Mouse (Mus musculus): Measurements from ENCODE around the gene Nudt8.
A peak's percentile ranks its signal among the peaks of the same experiment; 100 is the strongest.
"Not testable (repeated sequence)": the region's sequence is repeated elsewhere in the genome, so short reads cannot be mapped to it uniquely, and the experiment has no call there.

Nudt8 gene

DNA sequence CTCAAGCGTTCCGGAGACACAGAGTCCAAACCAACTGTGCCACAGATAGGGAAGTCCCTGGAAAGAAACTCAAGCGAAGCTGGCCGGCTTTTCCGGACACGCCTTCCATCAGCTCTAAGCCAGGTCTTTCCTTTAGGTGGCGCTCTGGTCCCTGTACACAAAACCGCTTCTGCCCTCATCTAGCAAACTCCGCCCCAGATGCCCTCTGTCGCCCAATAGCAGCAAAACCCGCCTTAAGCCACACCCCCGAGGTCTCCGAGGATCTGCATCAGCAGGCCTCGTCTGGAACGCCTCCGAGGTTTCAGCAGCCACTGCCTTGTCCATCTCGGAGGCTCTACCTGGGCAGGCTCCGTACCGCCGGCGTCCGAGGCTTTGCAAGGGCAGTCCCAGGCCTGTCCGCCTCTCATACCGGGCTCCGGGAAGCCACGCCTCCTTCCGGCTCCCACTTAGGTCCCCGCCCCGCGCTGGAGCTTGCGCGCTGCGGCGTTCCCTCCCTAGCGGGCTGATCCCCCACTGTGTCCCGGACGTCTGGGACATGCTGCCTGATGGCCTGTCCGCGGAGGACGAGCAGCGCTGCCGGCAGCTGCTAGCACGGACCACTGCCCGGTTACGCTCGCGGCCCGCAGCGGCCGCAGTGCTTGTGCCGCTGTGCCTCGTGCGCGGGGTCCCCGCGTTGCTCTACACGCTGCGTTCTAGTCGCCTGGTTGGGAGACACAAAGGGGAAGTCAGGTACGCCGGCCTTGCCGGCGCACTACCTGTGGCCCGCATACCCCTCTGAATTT lies at the start of gene Nudt8, which contains the start of gene Gm49405:
TSS of gene Nudt8 (plus strand) at position 462 of the 782 bp plus-strand sequence.
TSS of gene Gm49405 (plus strand) at position 508 of the 782 bp plus-strand sequence.
- DNase-seq (ENCODE audit: low read depth, low spot score) = peak; percentile 96

DNA sequence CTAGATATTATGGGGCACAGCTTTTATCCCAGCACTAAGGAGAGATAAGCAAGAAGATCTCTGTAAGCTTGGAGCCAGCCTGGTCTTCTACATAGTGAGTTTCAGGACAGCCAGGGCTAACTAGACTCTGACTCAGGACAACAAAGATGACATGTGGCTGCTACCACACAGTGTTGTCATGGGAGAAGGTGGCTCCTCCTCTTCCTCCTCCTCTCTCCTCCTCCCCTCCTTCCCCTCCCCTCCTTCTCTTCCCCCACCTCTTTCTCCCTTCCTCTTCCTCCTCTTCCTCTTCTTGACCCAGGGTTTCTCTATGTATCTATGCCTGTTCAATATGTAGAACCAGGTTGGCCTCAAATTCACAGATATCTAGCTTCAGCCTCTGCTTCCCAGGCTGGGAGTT lies 48.9 kb upstream of the Nudt8 start:
- DNase-seq (ENCODE audit: low read depth, low spot score) = no peak

DNA sequence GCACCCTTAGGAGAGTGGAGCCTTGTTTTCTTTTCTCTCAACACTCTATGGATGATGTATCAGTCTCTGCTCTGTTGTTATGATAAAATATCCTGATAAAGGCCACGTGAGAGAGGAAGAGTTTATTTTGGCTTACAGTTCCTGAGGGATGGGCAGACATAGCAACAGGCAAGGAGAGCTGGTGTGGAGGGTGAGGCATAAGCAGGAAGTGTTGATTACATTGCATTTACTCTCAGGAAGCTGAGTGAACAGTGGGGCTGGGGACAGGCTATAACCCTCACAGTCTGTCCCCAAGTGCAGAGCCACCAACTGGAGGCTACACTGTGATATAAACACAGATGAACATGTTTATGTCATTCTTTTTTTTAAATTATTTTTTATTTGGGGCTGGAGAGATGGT lies 48.3 kb upstream of the Nudt8 start:
- DNase-seq (ENCODE audit: low read depth, low spot score) = no peak

DNA sequence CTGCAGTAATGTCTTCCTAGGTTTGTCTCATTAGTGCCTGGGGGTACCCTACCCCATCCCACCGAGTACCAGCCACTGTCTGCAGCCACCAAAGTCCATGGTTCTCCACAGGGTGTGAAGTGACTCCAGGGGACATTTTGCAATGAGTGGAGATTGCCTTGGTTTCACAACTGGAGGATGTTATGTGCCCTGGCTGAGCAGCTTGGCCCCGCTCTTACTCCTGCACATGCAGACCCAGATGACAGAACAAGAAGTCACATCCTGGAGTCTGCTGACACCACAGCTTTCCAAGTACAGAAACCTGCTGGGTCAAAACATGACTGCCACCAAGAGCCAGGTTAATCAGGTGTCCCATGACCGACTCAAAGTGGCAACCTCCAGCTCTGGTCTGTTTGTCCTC lies 45.3 kb upstream of the Nudt8 start:
- DNase-seq (ENCODE audit: low read depth, low spot score) = no peak

DNA sequence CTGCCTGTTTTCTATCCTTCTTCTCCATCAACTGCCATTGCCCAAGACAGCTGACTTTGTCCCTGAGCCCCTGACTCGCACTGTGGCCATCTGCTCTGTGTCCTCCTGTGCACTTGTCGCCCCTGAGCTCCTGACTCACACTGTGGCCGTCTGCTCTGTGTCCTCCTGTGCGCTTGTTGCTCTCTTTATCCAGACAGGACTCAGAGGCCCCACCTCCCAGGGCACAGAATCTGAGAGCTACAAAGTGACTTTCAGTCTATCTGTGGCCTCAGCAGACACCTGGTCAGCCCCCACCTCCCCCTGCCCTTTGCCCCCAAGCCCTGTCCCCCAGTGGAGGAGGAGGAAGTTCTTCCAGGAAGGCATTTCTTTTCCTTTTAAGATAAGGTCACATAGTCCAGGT lies 44.6 kb upstream of the Nudt8 start:
- no peak for DNase-seq (ENCODE audit: low read depth, low spot score)

DNA sequence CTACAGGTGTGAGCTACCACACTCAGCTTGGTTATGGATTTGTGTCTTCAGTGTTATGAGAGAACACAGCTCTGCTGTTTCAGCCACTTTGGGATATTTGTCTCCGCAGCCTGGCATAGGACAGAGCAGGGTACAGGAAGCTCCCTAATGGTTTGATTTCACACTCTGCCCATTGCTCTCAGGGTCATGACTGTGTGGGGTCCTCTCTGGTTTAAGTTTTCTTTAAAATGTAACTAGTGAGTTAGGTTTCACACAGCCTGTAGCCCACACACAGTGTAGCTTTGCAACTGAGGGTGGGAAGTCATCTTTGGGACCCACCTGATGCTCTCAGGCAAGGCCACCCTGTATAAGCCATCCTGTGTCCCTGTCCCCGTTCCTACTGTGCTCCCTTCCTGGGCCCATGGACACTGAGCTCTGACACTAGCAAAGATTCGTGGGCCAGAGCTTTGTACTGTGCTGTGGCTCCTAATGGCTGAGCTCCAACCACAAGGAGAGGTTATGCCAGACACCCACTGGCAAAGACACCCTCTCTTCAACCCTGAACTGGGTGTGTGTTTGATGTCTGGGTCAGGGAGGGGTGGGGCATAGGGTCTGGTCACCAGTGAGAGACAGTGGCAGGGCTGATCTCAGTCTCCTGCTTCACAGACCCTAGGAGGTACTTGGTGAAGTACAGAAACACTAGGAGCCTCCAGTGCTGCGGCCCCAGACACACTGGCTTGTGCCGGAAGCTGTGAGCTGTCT lies 42.9 kb upstream of the Nudt8 start:
- DNase-seq (ENCODE audit: low read depth, low spot score) = not testable (repeated sequence)

DNA sequence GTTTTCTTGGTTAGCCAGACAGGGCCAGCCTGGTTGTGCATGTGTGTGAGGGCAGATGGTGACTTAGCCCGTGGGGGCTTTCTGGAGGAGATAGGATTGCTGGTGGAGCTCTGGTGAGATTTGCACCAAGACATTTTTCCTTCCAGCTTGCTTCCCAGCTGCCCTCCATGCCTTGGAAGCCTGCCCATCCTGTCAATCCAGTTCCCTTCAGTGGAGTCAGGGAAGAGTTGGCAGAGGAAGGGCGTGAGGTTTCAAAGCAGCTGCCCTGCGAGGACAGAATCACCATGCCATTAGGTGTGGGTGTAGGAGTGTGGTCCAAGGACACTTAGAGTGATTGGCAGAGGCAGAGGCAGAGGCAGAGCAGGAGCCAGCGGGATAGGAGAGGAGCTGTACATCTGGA lies 41.9 kb upstream of the Nudt8 start, which contains the start of gene Aldh3b3:
TSS of gene Aldh3b3 (plus strand) at position 176 of the 400 bp plus-strand sequence.
- no peak for DNase-seq (ENCODE audit: low read depth, low spot score)

DNA sequence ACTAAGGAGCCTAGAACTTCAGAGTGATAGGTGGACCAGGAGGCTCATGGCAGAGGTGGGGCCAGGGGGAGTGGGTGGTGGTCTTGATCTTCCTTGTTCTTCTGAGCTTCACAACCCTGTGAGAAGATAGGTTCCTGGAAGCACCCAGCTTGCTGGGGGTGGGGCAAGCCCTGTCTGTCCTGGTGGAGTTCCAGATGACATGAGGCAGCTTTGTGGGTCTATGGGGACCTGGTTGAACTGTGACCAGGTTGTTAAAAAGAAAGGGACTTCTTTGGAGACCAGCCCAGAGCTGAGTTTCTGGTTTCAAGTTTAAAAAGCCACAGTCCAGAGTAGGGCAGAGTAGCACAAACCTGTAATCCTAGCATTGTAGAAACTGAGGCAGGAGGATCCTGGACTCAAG lies 41.4 kb upstream of the Nudt8 start:
- no peak for DNase-seq (ENCODE audit: low read depth, low spot score)

DNA sequence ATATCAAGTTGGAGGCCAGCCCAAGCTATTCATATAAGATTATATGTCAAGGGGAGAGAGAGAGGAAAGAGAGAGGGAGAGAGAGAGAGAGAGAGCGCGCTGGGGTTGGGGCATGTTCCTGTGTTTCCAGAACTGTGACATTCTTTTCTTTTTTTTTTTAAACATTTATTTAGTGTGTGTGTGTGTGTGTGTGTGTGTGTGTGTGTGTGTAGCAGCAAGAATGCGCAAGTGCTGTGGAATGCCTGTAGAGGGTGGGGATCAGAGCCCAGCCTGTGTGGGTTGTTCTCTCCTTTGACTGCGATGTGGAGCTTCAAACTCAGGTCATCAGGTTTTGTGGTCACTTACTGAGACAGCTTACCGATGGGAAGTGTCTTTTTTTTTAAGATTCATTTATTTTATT lies 40.2 kb upstream of the Nudt8 start:
- DNase-seq (ENCODE audit: low read depth, low spot score) = no peak

DNA sequence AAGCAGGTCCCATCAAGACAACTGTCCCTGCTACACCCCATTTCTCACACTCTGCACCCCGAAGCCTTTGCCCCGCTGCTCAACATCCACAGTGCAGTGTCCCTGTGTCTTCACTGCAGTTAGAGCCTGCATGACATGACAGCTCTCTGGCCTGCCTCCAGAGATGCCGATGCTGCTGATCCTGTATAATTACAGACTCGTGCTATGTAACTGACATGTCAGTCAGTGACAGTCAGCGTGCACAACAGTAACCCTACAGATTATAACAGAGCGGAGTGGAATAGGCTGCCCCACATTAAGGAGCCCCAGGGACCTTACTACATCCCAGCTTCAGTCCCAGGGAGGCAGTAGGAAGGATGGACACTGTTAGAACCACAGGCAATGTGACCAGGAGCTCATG lies 38.6 kb upstream of the Nudt8 start:
- not testable (repeated sequence) for DNase-seq (ENCODE audit: low read depth, low spot score)

DNA sequence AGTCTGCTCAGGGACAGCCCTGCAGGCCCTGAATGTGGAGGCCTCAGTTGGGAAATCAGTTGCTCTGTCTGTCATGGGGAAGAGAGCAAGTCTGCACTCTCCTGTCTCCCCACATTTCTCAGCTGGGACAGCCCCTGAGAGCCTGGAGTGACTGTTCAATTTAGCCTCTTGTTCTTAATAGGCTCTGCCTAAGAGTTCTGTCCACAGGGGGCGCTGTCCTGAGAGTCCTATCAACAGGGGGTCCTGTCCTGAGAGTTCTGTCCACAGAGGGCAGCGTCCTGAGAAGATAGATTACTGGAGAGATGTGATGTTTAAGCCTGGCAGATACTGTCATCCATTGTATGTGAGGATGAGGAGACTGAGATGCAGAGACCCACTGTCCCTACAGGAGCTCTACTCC lies 37.9 kb upstream of the Nudt8 start:
- DNase-seq (ENCODE audit: low read depth, low spot score) = no peak

DNA sequence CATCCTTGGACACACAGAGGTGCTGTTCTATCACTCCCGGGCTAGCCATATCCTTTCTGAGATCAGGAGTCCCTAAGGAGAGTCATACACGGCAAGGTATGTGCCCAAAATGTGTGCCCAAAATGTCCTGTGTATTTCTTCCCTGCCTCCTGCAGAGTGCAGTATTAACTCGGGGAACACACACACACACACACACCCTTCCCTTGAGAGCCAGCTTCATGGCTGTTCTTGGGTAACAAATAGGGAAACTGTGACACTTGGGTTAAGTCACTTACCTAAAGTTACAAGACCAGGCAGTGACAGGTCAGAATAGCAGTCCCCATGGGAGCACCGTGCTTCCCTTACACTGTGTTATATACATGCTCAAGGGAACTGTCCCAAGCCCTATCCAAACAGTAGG lies 36.4 kb upstream of the Nudt8 start:
- no peak for DNase-seq (ENCODE audit: low read depth, low spot score)

DNA sequence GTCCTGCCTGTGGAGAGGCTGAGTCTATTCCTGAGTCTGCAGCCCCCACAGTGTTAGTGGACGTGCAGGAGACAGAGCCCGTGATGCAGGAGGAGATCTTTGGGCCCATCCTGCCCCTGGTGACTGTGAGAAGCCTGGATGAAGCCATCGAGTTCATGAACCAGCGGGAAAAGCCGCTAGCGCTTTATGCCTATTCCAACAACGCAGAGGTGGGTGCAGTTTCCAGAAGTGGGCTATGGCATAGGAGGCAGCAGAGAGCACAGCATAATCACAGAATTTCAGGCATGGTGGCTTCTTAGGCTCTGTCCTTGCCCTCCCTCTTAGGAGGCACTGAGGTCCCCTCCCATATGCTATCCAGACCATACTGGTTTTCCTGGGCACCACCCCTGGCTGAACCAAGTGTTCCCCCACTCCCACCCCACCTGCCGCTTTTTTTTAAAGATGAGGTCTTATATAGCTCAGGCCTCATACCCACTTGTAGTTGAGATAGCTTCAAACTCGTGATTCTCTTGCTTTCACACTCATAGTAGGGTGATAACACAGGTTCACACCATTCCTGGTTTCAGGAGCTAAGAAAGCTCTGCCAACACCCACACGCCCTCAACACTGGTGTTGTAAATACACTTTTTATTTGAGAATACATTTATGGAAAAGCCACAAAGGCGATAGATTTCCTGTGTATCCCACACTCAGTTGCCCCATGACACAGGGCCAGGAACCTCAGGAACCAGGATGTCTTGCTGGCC lies 33.9 kb upstream of the Nudt8 start:
- DNase-seq (ENCODE audit: low read depth, low spot score) = no peak

DNA sequence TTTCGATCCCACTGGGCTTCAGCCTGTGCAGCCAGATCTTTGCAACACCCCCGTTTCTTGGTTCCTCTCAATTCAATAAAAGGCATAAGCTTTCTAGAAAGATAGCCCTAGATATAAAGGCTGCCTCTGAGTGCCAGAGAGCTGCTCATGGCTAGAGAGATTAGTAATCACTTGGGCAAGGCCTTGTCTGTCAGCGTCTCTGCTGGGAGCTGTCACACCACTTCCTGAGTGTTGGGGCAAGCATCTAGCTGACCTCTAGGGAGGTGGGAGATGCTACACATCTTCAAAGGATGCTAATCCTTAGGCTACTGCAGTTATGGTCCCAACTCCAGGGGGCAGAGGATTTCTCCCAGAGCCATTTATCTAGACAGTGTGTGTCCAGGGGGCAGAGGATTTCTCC lies 33.1 kb upstream of the Nudt8 start:
- DNase-seq (ENCODE audit: low read depth, low spot score) = no peak

DNA sequence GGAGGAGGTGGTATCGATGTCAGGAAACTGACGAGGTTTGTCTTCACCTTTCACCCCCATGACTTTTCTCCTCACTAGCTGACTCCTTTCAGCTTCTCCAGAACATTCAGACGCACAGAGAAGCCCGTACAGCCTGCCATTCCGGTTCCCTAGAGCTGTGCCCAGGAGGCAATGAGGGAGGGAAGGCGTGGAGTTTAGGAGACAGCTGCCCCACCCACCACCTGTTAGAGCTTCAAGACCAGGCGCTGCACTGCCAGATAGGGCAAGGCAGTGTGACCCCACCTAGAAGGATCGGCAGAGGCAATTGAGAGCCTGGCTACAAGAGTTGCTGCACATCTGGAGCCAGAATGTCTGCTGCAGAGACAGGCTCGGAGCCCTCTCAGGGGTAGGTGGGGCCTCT lies 28.2 kb upstream of the Nudt8 start, which contains the start of gene Aldh3b2:
TSS of gene Aldh3b2 (plus strand) at position 100 of the 400 bp plus-strand sequence.
- no peak for DNase-seq (ENCODE audit: low read depth, low spot score)

DNA sequence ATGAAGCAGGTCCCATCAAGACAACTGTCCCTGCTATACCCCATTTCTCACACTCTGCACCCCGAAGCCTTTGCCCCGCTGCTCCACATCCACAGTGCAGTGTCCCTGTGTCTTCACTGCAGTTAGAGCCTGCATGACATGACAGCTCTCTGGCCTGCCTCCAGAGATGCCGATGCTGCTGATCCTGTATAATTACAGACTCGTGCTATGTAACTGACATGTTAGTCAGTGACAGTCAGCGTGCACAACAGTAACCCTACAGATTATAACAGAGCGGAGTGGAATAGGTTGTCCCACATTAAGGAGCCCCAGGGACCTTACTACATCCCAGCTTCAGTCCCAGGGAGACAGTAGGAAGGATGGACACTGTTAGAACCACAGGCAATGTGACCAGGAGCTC lies 25.8 kb upstream of the Nudt8 start:
- DNase-seq (ENCODE audit: low read depth, low spot score) = not testable (repeated sequence)

DNA sequence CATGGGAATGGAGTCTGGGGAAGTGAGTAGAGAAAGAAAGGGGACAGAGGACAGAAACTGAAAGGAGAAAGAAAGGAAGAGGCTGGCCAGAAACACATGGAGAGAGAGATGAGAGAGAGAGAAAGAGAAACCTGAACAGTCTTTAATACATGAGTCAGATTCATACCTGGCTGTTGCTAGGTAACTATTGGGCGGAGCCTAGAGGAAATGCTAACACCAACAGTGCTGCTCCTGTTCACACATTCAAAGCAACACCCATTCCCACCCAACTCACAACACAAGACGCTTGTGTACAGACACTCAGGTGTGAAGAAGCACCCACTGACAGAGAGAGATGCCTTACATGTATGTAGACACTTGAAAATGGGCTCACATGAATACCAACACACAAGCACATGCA lies 24.5 kb upstream of the Nudt8 start:
- no peak for DNase-seq (ENCODE audit: low read depth, low spot score)

DNA sequence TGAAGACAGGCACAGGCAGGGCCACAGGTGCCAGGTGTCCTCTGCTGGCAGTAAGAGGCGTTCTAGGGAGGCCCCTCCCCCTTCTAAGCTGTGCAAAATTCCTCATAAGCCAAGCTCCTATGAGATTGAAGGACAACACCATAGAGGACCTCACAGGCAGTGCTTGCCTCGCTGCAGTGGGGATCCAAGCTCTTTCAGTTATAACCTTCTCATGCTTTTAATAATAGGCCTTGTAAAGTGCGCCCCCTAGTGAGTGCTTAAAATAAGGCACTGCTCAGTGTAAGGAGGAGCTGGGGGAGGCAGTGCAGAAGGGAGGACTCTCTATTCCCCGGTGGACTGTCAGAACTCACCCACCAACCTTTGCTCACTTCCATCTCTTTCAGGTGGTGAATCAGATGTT lies 20.1 kb upstream of the Nudt8 start:
- peak; percentile 81 for DNase-seq (ENCODE audit: low read depth, low spot score)

DNA sequence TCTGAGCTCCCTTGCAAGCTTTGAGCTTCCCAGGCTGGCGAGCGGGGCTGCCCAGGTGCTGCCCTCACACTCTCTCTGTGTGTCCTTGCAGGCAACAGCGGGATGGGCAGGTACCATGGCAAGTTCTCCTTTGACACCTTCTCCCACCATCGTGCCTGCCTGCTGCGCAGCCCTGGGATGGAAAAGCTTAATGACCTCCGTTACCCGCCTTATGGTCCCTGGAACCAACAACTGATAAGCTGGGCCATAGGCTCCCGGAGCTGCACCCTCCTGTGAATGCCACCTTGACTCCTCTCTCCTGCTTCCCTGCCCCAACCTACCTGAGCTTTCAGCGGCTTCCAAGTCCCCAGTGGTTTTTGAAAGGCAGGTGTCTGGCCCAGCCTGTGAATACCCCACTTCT lies 19.5 kb upstream of the Nudt8 start:
- no peak for DNase-seq (ENCODE audit: low read depth, low spot score)

DNA sequence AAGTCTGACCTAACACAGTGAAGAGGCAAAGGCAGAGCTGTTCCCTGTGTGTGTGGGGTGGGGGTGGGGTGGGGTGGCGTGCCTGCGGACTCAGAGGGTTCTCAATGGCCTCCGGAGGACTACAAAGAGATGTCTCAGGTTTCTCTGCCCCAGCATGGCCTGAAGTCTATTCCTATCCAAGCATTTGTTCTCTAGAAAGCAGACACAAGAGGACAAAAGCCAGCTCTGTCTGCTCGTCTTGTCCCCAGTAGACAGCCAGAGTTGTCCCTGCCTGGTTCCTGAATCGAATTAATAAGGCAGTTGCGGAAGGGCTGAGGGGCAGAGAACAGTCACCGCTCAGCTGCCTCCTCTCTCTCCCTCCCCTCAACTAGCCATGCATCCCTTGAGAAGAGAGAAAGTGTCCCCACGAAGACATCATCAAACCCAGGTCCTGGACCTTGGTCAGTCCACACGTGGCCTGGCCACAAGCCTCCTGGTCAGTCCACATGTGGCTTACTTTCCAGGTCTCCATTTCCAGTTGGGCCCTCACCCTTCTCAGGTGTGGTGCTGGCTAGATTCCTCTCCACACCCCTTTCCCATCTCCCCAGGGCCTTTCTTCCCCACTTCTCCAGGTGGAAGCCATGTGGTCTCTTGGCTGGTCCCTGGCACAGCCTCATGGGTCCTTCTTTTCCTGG lies 16.7 kb upstream of the Nudt8 start:
- no peak for DNase-seq (ENCODE audit: low read depth, low spot score)

DNA sequence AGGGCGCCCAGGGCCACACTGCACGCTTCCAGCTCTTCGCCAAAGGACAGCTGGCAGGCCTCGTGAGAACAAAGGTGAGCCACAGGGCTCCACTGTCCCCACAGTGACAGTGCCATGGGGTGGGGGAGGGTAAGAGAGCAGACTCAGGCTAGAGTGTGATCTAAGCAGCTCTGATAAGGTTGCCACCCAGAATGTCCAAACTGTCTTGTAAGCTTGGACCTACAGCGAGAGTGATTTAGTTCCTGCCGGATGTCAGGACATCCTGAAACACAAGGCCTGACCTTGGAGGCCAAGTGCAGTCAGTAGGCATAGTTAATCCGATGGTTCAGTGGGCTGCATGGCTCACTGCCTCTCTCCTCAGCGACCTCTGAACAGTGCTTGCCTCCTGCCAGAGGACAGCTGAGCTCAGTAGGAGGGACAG lies 15.1 kb upstream of the Nudt8 start:
- DNase-seq (ENCODE audit: low read depth, low spot score) = no peak

DNA sequence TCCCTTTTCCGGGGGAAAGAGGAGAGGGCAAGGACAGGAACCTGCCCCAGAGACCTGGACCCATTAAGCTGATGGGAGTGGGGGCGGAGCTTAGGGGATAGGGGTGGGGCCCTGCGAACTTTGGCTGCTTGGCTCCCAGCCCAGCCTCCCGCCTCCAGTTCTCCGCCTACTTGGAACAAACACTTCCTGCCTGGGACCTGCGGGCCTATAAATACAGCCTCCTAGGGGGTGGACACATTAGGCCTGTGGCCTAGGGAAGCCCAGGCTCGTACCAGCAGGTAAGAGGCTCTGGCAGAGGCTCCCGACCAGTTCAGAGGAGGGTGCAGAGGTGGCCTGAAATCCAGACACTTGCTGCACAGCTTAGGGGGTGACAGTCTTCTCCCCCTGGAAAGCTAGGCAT lies 14.0 kb upstream of the Nudt8 start, which contains the start of gene Acy3:
TSS of gene Acy3 (plus strand) at position 237 of the 400 bp plus-strand sequence.
- no peak for DNase-seq (ENCODE audit: low read depth, low spot score)

Data from embryo, embryonic 11.5 days (tissue).